Mouse (Mus musculus): ENCODE data around the gene Prap1.

Prap1 gene

DNA sequence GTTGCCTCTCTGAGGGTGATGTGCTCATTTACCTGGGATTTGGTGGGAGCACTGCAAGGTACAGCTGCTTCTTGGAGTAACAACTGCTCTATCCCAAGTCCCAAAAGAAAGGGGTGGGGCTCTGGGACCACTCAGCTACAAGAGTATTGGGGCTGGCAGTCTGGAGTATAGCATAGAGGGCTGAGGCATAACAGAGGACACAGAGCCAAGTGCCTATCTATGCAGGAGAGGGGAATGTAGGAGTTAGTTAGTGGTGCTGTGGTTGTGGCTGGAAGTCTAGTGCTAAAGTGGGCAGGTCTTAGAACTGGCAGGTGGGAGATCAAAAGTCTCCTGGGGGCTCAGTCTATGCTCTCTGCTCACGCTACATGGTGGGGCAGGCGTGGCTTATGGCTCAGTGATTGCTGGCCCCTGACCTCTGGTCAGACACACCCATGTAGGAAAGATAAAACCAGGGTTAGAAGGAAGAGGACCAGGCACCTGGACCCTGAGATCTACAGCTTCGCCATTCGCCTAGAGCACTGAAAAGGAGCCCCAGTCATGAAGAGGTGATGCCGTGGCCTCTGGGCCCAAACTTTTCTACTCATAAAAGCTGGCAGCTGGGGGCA lies at the start of gene Prap1:
Prap1 (plus strand) TSS at position 472 of the 605 bp plus-strand sequence.
- no peak for DNase-seq (ENCODE audit: low spot score in 2 of 2)

DNA sequence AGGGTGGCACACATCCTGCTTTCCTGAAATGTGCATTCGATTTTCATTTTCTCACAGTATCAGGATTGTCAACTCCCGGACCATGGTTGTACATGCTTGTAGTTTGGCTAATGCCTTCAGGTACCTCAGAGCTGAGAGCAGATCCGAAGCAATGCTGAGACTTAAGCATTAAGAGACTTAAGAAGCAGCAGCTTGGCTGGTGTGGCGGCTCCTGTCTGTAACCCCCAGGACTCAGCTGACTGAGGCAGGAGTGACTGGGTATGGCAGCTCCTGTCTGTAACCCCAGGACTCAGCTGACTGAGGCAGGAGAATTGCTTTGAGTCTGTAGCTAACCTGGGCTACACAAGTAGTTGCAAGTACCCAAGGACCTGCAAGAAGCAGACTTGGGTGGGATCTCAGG lies 47.6 kb upstream of the Prap1 start:
- DNase-seq (ENCODE audit: low spot score in 2 of 2), result no peak

DNA sequence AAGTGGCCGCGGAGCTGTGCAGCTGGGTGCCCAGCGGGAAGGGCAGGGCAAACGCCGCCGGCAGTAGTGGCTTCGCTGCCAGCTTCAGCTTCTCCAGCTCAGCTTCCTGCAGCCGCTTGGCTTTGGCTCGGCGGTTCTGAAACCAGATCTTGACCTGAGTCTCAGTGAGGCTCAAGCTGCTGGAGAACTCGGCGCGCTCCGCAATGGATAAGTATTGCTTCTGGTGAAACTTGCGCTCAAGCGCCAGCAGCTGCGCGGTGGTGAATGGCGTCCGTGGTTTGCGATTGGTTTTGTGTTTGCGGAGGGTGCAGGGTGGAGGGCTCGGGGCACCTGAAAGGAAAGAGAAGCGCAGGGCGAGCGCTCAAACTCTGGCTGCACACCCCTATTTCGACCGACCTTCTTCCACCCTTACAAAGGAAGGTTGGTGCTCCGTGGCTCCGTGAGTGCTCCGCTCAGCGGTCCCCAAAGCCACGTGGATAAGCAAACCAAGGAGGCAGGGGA lies 45.3 kb upstream of the Prap1 start:
- DNase-seq (ENCODE audit: low spot score in 2 of 2), result no peak

DNA sequence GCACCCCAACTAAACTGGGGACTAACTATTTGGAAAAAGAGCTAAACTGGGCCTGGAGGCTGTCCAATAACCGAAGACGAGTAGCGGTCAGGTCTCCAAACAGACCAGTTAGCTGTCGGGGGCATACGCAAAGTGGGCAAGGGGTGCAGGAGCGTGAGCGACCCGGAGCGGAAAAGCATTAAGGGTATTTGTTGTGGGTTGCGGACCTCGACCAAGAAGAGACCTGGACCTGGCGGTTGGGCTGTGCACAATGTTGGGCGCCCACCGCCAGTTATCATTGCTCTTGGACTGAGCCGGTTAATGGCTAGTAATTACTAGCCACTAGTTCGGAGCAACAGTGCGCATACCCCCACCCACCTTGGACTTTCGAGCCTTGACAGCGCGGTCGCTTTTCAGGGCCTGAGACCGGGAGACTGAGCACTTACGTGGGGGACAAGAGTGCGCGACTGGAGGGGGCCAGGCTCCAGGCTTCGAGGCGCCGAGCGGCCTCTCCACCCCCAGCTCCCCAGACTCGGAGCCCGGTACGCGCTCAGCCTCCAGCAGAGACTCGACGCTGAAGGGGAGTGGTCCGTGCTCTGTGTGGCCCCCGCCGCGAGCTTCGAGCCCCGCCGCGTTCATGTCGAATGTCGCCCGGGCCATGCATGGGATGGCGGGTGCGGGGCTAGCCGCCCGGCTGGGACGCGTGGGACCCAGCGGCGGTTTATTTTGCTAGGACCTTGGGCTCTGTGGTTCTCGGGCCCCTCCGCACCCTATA lies 44.7 kb upstream of the Prap1 start, which contains the start of gene Msx3:
Msx3 (minus strand) TSS at position 729 of the 754 bp plus-strand sequence.
- DNase-seq (ENCODE audit: low spot score in 2 of 2), result no peak

DNA sequence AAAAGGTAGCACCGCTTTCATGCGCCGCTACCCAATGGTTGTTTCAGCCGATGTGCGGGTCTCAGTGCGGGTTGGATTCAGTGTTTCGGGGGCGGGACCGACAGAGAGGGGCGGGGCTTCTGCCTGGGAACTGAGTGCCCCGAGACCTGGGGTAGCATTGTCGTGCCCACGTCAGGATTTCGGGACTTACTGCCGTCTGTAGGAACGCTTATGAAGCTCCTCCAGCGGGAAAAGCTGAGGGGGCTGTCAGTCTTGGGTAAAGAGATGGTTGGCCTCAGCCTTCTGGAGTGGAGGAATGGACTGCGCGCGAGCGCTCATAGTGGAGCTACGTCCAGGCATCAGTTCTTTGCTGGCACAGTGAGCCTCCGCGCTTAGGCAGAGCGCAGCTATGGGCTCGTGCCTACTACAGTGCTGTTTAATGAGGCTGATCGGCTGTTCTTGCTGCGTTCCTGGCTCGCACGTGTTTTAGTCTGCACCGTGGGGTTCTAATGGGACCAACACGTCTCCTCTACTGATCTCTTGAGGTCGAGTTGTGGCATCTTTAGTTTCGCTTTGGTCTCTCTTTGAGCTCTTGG lies 44.0 kb upstream of the Prap1 start:
- DNase-seq (ENCODE audit: low spot score in 2 of 2), result no peak

DNA sequence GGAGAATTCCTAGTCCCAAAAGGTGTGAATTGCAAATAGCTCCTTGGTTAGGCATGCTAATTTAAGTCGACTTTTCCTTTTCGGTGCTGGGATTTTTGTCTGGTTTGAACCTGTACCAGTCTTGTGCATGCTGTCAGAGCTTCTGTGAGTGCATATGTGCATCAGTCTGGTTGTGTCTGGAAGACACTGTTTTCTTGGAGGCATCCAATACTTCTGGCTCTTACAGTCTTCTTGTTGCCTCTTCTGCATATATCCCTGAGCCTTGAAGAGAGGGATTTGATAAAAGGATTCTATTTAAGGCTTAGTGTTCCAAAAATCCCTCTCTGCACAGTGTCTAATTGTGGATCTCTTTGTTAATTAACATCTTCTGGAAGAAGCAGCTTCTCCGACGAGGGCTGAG lies 39.1 kb upstream of the Prap1 start:
- DNase-seq (ENCODE audit: low spot score in 2 of 2), result no peak

DNA sequence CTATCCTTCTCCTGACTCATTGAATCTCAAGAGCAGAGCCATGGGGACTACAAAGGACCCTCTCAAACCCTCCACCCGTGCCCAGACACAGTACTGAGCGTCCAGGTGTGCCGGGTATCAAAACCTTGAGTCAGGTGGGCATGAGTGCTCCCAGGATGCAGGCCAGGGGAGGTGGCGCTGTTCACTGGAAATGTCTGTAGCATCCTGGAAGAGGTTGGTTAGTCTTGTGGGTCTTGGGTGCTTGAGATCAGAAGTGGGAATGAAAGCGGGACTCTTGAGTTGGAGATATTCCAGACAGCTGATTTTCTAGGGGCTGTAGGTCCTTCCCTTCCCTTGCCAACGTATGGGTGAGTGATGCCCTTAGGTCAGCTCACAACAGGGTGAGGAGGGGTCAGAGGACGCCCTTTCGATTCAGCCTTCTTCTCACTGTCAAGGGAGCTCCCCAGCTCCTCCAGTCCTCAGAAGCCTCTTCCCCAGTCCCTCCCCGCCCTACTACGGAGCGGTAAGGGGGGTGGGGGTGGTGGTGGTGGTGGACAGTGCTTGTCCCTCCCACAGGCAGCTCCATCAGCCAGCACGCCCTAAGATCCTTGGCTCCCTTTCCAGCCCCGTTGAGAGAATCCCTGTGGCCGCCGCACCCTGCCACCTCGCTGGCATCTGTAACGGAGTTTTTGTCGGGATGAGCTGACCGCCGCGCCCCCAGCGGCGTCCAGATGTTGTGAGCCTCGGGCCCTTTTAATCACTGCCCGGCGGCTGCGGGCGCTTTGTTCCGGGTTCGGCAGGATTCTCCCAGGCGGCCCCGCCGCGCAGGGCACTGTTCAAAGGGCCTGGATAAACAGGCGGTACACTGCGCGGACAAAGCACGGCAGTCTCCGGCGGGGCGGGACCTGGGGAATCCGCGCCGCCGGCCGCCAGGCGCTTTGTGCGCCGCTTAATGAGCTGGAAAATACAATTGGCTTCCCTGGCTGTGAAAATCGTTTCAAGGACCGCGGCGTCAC lies 35.5 kb upstream of the Prap1 start:
- DNase-seq (ENCODE audit: low spot score in 2 of 2), result no peak

DNA sequence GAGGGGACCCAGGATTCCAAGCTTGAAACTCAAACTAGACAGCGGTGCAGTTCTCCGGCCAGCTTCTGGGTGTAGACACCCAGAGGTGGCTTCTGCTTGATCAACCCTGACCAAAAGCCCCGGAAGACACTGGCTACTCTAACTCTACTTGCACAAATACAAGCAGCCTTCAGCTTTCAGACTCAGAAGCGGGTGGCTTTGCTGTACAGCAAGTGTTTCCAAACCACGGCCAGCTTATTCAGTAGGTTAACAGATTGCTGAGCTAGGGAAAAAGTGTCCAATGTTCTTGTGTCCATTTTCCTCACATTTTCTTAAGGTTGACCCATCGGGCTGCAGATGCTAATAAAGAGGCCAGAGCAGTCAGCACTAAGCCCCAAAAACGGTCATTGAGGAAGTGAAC lies 34.7 kb upstream of the Prap1 start:
- DNase-seq (ENCODE audit: low spot score in 2 of 2), result no peak

DNA sequence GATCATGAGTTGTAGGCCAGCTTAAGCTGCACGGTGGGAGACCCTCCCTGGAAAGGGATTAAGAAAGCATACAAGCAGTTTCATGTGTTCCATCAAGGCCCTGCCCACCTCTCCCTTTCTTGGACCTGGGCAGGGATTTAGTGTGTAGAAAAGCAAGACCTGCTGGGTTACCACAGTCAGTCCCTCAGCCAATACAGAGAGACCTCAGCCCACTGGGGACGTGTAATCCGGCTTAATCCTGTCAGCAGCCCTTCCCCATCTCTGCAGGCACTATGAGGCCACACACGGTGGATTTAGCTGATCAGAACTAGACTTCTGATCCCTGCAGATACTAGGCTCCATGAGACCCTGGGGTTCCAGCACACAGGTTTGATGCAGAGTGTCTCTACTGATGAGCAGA lies 33.6 kb upstream of the Prap1 start:
- no peak for DNase-seq (ENCODE audit: low spot score in 2 of 2)

DNA sequence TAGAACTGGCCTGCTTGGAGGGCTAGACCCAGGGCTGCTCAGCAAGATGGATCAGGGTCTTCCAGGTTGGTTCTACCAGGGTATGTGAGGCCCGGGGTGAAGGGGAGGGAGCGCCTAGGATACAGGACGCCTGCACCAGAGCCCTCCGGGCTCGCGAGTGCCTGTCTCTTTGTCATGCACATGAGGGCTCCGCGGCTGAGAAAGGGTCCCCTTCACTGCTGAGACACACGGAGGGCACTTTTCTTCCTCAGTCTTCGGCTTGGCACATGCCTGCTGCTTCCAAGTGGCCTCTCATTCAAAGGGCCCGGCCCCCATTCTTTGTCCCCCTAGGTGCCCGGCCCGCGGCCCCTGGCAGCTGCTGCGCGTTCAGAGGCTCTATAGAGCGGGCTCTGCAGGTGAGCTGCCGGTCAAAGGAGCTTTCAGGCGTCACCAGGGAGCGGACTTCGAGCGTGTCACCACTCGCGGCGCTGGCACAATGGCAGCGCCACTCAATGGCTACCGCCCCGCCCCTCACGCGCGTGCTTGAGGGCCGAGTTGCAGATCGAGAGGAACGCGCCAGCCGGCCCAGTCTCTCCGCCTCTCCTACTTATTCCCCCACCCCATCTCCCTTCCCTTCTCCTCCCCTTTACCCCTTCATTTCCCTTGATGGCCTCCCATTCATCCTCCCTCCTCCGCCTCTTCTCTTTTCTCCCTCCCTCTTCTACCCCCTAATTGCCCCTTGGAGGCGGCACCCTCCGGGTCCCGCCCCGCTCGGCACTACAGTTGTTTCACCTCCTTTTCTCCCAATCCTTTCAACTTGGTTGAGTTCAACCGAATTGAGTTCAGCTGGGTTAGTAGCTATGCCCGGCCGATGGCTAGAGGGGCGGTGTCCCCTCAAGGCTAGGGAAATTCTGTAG lies 32.0 kb upstream of the Prap1 start:
- no peak for DNase-seq (ENCODE audit: low spot score in 2 of 2)

DNA sequence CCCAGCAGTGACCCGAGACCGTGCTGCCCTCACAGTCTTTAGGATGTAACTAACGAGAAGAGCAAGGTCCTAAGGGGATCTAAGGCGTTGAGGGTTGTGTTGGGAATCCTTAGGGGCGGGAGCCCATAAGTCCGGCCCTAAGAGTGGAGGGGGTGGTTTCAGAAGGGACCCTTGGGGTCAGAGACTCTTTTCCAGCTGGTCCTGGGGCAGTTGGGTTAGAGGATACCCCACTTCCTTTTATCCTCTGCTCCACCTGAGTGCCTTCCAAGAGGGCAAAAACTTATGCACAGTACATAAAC lies 31.4 kb upstream of the Prap1 start:
- DNase-seq (ENCODE audit: low spot score in 2 of 2), result no peak

DNA sequence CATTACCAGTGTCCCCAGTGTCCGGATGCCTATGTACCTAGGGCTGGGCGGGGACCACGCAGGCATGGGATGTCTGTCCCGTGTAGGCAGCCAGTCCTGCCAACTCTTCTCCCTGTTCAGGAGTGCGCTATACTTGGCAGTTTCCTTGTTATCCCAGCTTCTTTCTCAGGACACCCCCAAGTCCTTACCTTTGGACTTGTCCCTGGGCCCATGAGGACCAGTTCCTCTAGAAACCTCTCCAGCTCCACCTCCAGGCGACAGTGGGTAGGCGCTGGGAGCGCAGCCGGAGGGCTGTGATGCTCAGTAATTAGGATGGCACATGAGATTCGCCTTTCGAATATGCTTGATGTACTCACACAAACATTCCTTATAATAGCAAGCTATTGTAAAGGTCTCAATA lies 30.9 kb upstream of the Prap1 start:
- no peak for DNase-seq (ENCODE audit: low spot score in 2 of 2)

DNA sequence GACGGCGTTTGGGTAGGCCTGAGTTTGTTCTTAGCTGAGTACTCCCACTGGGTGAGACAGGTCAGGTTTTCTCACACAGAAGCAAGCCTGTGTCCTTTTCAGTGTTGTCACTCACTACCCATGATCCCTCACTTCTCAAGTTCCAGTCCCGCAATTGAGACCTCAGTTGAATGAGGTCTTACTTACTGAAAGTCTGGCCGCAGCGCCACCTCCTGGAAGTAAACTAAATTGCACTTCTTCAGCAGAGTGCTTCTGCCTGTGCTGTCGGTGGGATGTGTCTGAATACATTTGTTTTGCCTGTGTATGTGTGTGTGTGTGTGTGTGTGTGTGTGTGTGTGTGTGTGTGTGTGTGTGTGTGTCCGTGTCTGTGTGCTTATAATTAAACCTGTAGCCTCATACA lies 30.1 kb upstream of the Prap1 start:
- DNase-seq (ENCODE audit: low spot score in 2 of 2), result peak; percentile 43 to 80

DNA sequence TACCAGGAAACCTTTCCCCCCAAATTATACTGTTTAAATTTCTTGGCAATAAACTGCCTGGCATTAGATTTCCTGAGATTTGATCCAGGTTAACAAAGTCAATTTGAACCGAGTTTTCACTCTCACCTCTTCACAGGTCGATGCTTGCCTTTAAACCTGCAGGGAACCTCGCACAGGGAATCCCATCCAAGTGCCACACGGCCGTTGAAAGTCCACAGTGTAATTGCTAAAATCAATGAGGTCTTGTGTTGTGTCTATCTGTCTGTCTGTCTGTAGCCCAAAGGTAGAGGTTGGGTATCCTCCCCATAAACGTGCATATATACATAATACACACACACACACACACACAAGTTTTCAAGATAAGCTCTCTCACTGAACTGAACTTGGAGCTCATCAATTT lies 25.8 kb upstream of the Prap1 start:
- DNase-seq (ENCODE audit: low spot score in 2 of 2), result no peak

DNA sequence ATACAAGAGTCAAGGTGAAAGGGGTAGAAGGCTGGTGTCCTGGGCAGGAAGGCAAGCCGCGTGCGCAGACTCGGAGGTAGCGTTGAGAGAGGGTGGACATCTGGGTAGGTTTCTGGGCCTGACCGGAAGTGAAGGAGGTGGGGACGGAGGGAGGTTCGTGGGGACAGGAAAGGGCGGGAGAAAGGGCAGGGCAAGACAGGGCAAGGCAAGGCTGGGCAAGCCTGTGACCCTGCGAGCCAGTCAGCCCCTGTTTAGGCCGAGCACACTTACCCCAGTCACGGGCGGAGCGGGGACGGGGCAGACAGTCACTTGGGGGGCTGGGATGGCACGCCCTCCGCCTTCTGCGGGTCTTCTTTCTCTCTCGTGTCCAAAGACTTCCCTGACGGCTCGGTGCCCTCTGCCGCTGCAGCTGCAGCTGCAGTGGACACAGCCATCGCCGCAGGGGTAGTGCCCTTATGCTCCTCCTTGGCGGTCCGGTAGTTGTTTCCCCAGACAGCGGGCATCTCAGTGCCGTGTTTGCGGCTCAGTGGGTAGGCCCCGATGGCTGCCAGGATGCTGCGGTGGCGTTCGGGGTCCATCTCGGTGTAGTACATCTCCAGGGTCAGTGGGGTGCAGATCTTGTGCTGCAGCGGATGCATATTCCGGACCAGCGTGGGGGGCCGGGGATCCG lies 23.0 kb upstream of the Prap1 start:
- no peak for DNase-seq (ENCODE audit: low spot score in 2 of 2)

DNA sequence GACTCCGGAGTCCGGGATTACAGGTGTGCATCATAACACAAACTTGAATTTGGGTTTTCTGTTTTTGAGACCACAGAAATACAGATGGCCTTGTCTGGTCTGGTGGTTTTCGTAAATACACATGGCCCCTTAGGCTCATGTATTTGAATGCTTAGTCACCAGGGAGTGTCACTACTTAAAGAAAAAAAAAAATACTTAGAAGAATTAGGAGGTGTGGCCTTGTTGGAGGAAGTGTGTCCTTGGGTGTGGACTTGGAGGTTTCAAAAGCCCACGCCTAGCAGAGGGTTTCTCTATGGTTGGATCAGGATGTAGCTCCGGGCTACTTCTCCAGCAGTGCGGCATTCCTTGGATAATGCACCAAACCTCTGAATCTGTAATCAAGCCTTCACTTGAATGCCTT lies 15.5 kb upstream of the Prap1 start:
- no peak for DNase-seq (ENCODE audit: low spot score in 2 of 2)

DNA sequence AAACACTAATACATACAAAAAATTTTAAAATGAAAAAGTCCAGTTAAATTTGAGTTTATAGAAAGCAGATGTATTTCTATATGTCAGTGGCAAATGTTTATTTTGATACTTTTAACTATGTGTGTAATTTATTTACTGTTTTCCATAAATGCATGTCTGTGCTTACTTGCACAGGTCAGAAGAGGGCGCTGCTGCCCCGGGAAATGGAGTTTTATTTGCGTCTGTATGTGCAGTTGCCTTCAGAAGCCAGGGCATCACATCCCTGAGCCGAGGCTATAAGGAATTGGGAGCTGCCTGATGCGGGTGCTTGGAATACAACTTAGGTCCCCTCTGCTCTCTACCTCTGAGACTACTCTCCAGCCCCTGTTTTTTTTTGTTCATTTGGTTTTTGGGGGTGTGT lies 14.5 kb upstream of the Prap1 start:
- DNase-seq (ENCODE audit: low spot score in 2 of 2), result peak in 1 of 2 experiments; percentile 68

DNA sequence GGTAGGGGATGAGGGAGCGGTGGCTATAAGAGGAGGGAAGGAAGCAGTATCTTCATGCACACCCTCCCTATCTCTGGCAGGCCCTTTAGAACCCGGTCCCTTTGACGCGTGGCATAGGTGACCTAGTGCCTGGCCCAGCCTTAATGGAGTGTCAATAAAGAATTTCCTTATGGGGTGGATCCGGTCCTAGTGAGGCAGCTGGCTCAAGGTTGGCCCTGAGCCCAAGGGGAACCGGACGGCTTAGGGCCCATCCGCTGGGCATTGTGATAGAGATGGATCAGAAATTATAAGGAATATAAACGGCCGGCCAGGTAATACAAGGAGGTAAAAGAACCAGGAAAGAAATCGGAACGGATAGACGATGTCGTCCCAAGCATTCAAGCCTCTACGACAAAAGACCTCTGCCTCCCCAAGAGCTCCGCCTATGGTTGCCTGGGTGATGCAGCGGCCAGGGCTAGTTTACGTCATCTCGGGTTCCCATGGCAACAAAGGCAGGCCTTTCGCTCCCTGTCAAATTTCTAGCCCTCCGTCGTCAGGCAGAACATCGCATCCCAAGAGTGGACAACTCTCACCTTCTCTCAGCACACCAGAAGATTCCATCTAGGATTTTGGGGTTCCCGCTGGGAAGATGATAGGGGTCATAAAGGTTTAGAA lies 12.6 kb upstream of the Prap1 start:
- peak in 1 of 2 experiments; percentile 45 for DNase-seq (ENCODE audit: low spot score in 2 of 2)

DNA sequence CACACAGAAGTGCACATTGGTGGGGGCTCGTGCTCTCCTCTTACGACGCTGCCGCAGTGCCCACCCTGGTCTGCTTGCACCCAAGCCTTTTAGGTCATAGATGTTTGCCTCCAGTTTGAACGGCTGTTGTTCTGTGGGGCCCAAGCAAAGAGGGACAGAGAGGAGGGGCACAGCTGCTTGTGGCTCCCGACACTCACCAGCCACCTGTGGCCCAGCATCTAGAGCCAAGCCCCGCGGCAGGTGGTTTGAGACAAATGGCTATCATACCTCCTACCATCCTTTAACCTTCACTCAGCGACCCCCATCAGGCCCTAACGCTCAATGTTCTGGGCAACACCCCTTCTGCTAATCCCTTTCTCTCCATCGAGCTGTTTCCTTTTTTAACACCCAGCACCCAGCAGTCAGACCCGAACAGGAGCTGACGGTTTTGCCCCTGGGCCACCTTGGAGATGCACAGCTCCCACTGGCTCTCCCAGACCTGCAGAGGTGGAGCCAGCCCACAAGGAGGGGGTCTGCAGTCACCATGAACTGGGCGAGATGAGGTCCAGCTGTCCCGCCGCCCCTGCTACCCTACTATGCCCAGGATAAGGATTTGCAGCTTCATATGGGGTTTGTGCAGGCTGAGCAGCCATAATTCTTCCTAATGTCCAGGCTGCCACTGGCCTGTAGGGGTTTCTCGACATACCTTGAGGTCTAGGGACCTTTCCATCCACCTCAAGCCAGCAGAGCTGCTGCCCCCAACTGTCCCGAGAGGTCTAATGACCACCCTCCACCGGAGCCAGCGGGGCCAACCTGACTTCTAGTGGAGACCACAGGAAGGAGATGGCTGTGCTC lies 11.6 kb upstream of the Prap1 start:
- DNase-seq (ENCODE audit: low spot score in 2 of 2), result no peak

All from spleen, postnatal 10 days (tissue).